Mouse (Mus musculus): ENCODE data around the gene Rint1. TPM values are rescaled to one million over a fixed set of nuclear protein-coding genes. Genes with fewer than 3 reads are reported as not detected.
A peak's percentile ranks its signal among the peaks of the same experiment; 100 is the strongest.

Rint1 gene
- polyA plus RNA-seq, 1 experiment: 6.3 TPM

- DNase-seq (ENCODE audit: low read depth, low spot score): no peak
- 88% methylated on average over 5 of the region's 5 CpGs for WGBS
Measured at GRCm38 (mm10) chr5:23859896-23860295, 72.4 kb downstream of the Rint1 start.

GRCm38 (mm10) chr5:23861721-23862120 lies 74.2 kb downstream of the Rint1 start:
- WGBS: 93% methylated on average over 9 of the region's 9 CpGs
- DNase-seq (ENCODE audit: low read depth, low spot score): no peak

GRCm38 (mm10) chr5:23862291-23862690 lies 74.8 kb downstream of the Rint1 start:
- no peak for DNase-seq (ENCODE audit: low read depth, low spot score)
- WGBS: 20% methylated on average over 5 of the region's 5 CpGs

DNA sequence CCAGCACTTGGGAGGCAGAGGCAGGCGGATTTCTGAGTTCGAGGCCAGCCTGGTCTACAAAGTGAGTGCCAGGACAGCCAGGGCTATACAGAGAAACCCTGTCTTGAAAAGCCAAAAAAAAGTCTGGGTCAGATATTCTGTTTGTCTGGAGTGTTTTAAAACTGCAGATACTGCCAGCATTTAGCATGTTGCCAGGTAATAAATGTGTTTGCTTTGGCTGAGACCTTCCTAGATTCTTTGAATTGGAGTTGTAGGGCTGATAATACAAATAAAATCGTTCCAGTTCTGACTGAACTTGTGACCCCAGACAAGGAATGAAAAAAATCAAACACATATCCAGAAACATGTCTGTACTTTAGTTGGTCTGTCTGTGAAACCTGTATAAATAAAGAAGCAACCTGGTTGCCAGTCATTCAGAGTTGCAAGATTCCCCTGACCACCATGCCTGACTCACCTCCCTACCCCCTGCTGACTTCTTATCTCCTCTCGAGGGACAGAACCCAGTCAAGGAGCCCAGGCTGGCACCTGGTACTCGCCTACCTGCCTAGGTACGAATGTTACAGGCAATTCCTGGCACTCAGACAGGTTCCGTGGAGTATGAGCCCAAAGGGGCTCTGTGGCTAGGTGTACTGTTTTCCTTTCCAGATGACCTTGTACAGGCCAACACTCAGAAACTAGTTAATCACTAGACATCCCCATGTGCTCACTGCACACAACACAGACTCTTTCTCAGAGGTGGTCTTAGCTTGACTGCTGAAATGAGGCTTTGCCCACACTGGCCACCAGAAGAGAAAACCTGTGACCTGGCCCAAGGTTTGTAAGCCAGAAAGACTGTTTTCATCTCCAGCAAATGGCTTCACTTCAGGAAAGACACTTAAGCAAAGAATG lies 75.9 kb downstream of the Rint1 start:
- no peak for DNase-seq (ENCODE audit: low read depth, low spot score)
- WGBS: 23% methylated on average over 7 of the region's 7 CpGs

DNA sequence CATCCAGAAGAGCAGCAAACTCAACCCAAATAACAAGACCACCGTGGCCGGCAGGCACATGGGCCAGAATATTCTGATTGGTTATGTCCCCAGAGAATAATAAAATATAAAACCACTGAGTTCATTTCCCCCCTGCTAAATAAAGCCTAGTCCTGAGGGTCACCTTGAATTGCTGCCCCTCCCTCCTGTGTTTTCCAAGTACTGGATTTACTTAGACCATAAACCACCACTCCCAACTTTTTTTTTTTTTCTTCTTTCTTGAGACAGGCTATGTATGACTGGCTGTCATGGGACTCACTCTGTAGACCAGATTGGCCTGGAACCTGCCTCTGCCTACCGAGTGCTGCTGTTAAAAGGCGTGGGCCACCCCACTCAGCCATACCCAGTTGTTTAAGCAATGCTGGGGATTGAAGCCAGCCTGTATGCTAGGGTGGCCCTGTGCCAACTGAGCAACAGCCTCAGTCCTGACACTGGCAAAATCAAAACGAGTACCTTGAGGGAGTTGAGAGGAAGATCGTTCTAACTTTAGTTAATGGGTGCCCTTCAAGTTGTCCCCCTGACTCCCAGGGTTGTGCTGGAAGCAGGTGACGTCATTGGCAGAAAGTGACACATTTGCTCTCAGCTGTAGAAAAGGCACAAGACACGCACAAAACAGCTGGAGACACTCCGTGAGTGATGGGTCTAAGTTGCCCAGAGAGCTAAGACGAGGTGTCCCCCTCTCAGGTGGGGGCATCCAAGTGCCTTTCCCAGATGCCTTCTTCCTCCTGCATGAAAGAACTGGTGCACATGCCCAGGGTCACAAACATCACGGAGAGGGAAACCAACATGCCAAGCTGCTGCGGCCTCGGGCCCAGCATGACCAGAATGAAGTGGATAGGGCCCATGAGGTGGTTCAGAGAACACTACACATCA lies 76.8 kb downstream of the Rint1 start:
- DNase-seq (ENCODE audit: low read depth, low spot score): peak; percentile 58
- 47% methylated on average over 13 of the region's 13 CpGs for WGBS

GRCm38 (mm10) chr5:23865941-23866340 lies 78.4 kb downstream of the Rint1 start:
- WGBS: 88% methylated on average over 5 of the region's 5 CpGs

More at GRCm38 (mm10) chr5:23865941-23866340, 78.4 kb downstream of the Rint1 start:
- no peak for DNase-seq (ENCODE audit: low read depth, low spot score)

Other genes with a start within 250 kb of the Rint1 start
- gene Srpk2, start 103.1 kb upstream of the Rint1 start, polyA plus RNA-seq (2012; rRNA removed): 2.2 and 3.1 TPM in 2 replicates
- 3.8 and 4.2 TPM in 2 replicates for gene Pus7, start 4.0 kb upstream of the Rint1 start, polyA plus RNA-seq (2012; rRNA removed)
- 45.0 and 45.3 TPM in 2 replicates for gene Tomm7, start 56.5 kb downstream of the Rint1 start, polyA plus RNA-seq (2012; rRNA removed)
- 2.5 and 2.8 TPM in 2 replicates for gene Fam126a, start 243.0 kb downstream of the Rint1 start, polyA plus RNA-seq (2012; rRNA removed)